Mouse (Mus musculus) forebrain, embryonic 14.5 days (tissue): ENCODE results near the gene Enah. TPM values are rescaled to one million over a fixed set of nuclear protein-coding genes. Genes with fewer than 3 reads are reported as not detected.
A peak's percentile ranks its signal among the peaks of the same experiment; 100 is the strongest.

Source experiments
- ATAC-seq: fragments of 200-750 bp; cut with Nextera tagmentation; 2 replicates; pipeline ENCODE4 v1.8.0; 2017; ENCODE audit warnings: mild to moderate bottlenecking, moderate library complexity
- DNase-seq: peaks from one replicate; pipeline ENCODE4 v3.0.0-alpha.2; 2015; ENCODE audit warnings: low spot score
- H3K27ac ChIP-seq: fragments of 300-500 bp; sonication (generic); 2 replicates; pipeline ENCODE4 v1.5.1; 2014; ENCODE audit warnings: low read depth, mild to moderate bottlenecking, control low read depth, low read length, moderate library complexity
- H3K27me3 ChIP-seq: fragments of 300-500 bp; sonication (generic); replicated peaks from 2 replicates; pipeline ENCODE4 v1.6.1; 2014; ENCODE audit warnings: low read length, control low read depth, mixed read lengths; ENCODE audit not compliant: control insufficient read depth, insufficient read depth
- H3K36me3 ChIP-seq: fragments of 300-500 bp; sonication (generic); 2 replicates; pipeline ENCODE4 v1.6.1; 2014; ENCODE audit warnings: low read length, control low read depth; ENCODE audit not compliant: control insufficient read depth, insufficient read depth
- H3K4me1 ChIP-seq: fragments of 300-500 bp; sonication (generic); 2 replicates; pipeline ENCODE4 v1.6.1; 2014; ENCODE audit warnings: antibody characterized with exemption, low read length, control low read depth; ENCODE audit not compliant: control insufficient read depth, insufficient read depth
- H3K4me2 ChIP-seq: fragments of 300-500 bp; sonication (generic); 2 replicates; pipeline ENCODE4 v1.6.1; 2014; ENCODE audit warnings: mild to moderate bottlenecking, control low read depth, low read length
- H3K4me3 ChIP-seq: fragments of 300-500 bp; sonication (generic); 2 replicates; pipeline ENCODE4 v1.5.1; 2014; ENCODE audit warnings: low read depth, low read length, control low read depth
- H3K9ac ChIP-seq: fragments of 300-500 bp; sonication (generic); 2 replicates; pipeline ENCODE4 v1.6.1; 2014; ENCODE audit warnings: mild to moderate bottlenecking, low read length, control low read depth, moderate library complexity
- H3K9me3 ChIP-seq: fragments of 300-500 bp; sonication (generic); replicated peaks from 2 replicates; pipeline ENCODE4 v1.6.1; 2016; ENCODE audit warnings: low read length, control low read depth, mixed read lengths; ENCODE audit not compliant: control insufficient read depth
- WGBS: fragments of 180-500 bp; shearing (Covaris S2); extraction: QIAGEN DNeasy Blood & Tissue Kit; methylation state at CpG from one replicate; pipeline ENCODE4 v1.1.7; 2014; 5-methylcytosine and 5-hydroxymethylcytosine counted together
- polyA plus RNA-seq: library from polyadenylated mRNA; unstranded; fragments of >200 nt; fragmentation: Nextera tagmentation; extraction: Ambion mirVana; gene quantifications from 2 replicates; pipeline ENCODE4 v1.2.1, GENCODE M21; 2014

Gene Enah
- polyA plus RNA-seq, 1 experiment from 2014 or later, result 19.9 TPM

DNA sequence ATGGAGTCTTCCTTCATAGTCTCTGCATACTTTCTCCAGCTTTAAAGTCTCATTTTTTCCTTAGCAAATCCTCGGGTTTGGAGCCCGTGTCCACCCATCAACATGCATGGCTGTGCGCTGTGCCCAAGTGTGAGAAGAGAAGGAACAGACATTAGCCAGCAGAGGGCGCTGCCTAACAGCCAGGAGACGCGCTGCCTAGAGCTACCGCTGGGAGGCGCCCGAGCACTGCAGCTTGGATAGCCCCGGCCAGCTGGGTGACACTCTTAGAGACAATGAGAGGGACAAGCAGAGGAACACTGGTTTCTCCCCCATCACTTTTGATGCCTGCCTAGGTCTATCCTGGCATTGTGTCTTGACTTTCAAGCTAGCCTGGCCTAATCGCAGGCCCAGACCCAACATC lies 131.0 kb downstream of the Enah start:
- Histone ChIP-seq H3K27ac (no peak overlapping the region), H3K27me3 (no peaks in the 10 kb centered on the region), H3K4me2 (no peak overlapping the region), H3K9ac (0 out of 2 replicates have a peak overlapping the region, but pooled peaks have one; percentile 21), H3K36me3 (no peaks in the 10 kb centered on the region), H3K9me3 (no peaks in the 10 kb centered on the region), H3K4me1 (peaks cover 3% of the 10 kb centered on the region; the same call in 1 of the 2 replicates), H3K4me3 (no peak overlapping the region)
- ATAC-seq (peak; percentile 83), DNase-seq (peak; percentile 83)
- WGBS, result 7% methylated on average over 11 of the region's 11 CpGs

DNA sequence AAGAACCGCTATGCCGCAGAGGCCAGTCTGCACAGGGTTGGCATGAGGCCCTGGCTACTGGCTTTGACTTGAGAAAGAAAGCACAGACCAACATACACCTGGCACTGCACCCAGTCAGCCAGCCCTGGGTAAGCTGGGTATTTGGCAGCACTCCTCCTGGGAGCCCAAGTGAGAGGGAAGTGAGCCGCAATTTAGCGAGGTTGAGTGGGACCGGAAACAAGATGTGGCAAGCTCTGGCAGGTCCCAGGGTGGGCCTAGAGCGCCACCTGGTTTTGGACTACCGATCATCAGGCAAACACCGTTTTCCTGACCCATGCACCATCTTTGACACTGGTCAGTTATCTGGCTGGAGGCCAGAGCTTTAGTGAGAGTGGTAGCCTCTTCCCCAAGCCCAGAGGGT lies 138.3 kb downstream of the Enah start:
- no peaks in the 10 kb centered on the region; the same call in 1 of the 2 replicates for H3K4me1 ChIP-seq
- no peaks in the 10 kb centered on the region for H3K36me3 ChIP-seq
- no peak overlapping the region for H3K9ac ChIP-seq
- ATAC-seq (peak; percentile 74; the same call in 1 of the 2 replicates), DNase-seq (peak; percentile 72)
- H3K9me3 ChIP-seq, result no peaks in the 10 kb centered on the region
- 14% methylated on average over 8 of the region's 8 CpGs for WGBS
- H3K27ac ChIP-seq, result no peak overlapping the region
- no peak overlapping the region for H3K4me2 ChIP-seq
- H3K27me3 ChIP-seq, result no peaks in the 10 kb centered on the region
- no peak overlapping the region for H3K4me3 ChIP-seq

DNA sequence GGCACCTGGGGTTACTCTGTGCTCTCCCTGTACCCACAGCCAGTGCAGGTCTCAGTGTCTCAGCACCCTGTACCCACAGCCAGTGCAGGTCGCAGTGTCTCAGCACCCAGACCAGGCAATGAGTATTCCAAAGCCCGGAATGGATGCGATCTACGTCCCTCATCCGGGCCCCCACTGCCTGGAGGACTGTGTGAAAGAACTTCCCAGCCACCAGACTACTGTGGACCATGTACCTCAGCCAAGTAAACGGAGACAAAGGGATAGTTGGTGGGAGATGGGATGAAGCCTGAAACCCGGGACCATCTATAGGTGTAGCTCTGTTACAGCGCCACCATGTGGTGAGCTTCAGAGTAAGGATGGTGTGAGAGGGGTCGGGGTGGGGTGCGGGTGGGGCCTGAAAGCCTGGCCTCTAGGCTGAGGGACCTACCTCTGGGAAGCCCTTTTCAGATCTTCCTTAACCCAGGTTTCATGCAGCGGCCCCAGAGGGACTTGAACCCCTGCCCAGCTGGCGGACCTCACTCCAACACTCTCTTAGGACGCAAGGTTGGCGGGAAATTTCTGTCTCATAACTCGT lies 139.0 kb downstream of the Enah start:
- ATAC-seq, result peak; percentile 52
- Histone ChIP-seq H3K36me3 (no peaks in the 10 kb centered on the region), H3K4me1 (no peaks in the 10 kb centered on the region; the same call in 1 of the 2 replicates), H3K9ac (no peak overlapping the region), H3K4me2 (no peak overlapping the region), H3K4me3 (no peak overlapping the region), H3K27ac (no peak overlapping the region), H3K27me3 (no peaks in the 10 kb centered on the region), H3K9me3 (no peaks in the 10 kb centered on the region)
- 50% methylated on average over 15 of the region's 15 CpGs for WGBS
- DNase-seq, result no peak

DNA sequence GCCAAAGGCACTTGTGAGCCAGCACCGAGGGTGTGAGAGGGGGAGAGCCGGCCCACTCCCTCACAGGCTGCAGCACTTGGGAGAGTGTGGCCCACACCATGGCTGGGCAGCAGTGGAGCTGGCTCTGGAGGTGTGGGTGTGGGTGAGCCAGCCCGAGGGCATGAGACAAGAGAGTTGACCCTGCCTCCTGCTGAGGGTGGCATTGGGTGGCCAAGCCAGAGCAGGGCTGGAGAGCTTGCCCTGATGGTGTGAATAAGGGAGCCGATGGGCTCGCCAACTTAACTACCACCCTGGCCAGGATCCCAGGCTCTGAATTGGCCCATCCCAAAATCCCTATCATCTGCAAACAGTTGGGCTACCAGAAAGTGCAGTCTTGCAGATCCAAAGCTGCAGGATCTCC lies 141.4 kb downstream of the Enah start:
- H3K4me2 ChIP-seq, result no peak overlapping the region
- no peaks in the 10 kb centered on the region for H3K27me3 ChIP-seq
- H3K27ac ChIP-seq, result no peak overlapping the region
- 74% methylated on average over 5 of the region's 5 CpGs for WGBS
- ATAC-seq (no peak), DNase-seq (no peak)
- H3K9me3 ChIP-seq, result no peaks in the 10 kb centered on the region
- no peak overlapping the region for H3K9ac ChIP-seq
- no peaks in the 10 kb centered on the region for H3K36me3 ChIP-seq
- H3K4me3 ChIP-seq, result no peak overlapping the region
- no peaks in the 10 kb centered on the region; the same call in 1 of the 2 replicates for H3K4me1 ChIP-seq

DNA sequence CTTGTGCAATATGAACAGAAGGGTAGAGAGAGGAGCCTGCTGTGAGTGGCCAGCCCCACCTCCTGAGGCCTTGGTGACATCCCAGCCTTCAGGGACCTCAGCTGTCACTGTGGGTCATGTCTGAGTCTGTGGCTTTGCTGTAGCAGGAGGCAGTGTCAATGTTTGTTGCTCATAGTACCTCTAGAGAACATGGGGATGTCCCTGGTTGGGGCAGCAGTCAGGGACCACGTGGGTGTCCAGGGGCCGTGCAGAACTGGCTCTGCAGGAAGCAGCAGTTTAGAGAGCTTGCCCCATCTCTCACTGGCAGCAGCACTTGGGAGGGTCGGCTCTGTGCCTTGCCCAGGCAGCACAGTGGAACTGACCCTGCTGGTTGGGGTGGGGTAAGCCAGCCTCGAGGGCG lies 142.7 kb downstream of the Enah start:
- DNase-seq (no peak), ATAC-seq (no peak)
- Histone ChIP-seq H3K9ac (no peak overlapping the region), H3K4me3 (no peak overlapping the region), H3K9me3 (no peaks in the 10 kb centered on the region), H3K36me3 (no peaks in the 10 kb centered on the region), H3K4me2 (no peak overlapping the region), H3K4me1 (no peaks in the 10 kb centered on the region; the same call in 1 of the 2 replicates), H3K27me3 (no peaks in the 10 kb centered on the region), H3K27ac (no peak overlapping the region)
- WGBS, result 69% methylated on average over 5 of the region's 5 CpGs

DNA sequence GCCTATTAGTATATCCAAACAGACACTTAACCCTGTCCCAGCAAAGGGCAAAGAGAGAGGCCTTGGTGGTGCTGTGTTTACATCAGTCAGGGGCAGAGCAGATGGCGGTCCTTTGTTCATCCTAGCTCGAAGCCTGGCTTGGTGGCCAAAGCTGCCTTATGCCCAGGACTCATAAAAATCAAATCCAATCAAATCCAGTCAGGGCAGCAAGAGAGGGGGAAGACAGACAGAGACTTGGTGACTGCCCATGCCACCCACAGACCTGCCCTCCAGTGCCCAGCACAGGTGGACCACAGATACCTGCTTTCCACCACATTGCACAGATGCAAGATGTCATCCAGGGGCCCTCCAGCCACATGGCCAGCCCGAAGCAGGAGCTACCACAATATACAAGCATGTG lies 143.1 kb downstream of the Enah start:
- no peak overlapping the region for H3K9ac ChIP-seq
- H3K36me3 ChIP-seq, result no peaks in the 10 kb centered on the region
- H3K9me3 ChIP-seq, result no peaks in the 10 kb centered on the region
- H3K27ac ChIP-seq, result no peak overlapping the region
- no peak for DNase-seq
- no peak overlapping the region for H3K4me2 ChIP-seq
- H3K4me1 ChIP-seq, result no peaks in the 10 kb centered on the region; the same call in 1 of the 2 replicates
- no peak for ATAC-seq
- no peak overlapping the region for H3K4me3 ChIP-seq
- H3K27me3 ChIP-seq, result no peaks in the 10 kb centered on the region
- 78% methylated on average over 3 of the region's 3 CpGs for WGBS

DNA sequence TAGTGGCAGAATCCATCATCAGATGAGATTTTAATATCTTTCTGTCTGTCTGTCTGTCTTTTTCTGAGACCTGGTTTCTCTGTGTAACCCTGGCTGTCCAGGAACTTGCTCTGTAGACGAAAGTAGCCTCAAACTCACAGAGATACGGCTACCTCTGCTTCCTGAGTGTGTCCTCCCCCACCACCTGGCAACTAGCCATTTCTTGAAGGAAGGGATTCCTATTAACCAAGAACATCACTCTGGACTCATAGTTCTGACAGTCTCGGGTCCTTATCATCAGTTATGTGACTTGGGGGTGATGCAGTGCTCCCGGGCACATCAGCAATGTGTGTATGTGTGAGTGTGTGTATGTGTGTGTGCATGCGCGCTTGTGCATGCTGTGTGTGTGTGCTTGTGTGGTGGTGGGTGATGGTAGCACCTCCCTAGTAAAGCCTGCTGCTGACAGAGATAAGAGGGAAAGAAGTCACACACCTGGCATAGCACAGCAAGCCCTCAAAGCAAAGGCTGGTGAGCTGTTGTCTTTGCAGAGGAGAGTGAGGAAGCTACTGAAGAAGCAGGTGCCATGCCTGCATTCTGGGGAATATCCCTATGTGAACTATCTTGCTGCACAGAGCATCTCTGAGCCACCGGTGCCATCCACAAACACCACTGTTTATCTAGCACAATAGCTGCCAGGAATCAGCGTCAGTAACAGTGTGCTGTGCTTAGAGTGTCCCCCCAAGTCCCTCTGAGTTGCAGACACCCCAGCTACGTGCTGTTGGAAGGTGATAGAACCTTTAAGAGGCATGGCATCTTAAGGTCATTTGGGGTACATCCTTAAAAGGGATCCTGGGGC lies 146.5 kb downstream of the Enah start:
- Histone ChIP-seq H3K36me3 (no peaks in the 10 kb centered on the region), H3K27me3 (no peaks in the 10 kb centered on the region), H3K27ac (no peak overlapping the region), H3K4me1 (no peaks in the 10 kb centered on the region), H3K9ac (no peak overlapping the region), H3K9me3 (no peaks in the 10 kb centered on the region), H3K4me2 (no peak overlapping the region), H3K4me3 (no peak overlapping the region)
- DNase-seq, result no peak
- WGBS, result 86% methylated on average over 9 of the region's 9 CpGs
- ATAC-seq, result no peak

DNA sequence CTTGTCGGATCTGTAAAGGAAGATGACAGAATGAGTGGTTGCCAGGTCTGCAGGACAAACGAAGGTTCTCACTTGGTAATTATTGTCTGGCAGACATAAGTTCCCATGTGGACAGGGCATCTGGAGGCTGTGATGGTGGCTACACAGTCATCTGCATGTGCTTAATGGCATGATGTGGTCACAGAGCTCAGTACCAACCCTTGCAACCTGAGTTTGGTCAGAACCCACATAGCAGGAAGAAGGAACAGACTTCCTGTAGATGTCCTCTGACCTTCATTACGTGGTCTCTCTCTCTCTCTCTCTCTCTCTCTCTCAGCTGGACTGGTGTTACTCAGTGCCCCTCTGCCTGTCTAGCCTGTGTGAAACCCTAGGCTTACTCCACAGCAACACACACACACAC lies 147.2 kb downstream of the Enah start:
- DNase-seq (no peak), ATAC-seq (no peak)
- H3K4me2 ChIP-seq, result no peak overlapping the region
- H3K4me3 ChIP-seq, result no peak overlapping the region
- no peaks in the 10 kb centered on the region for H3K27me3 ChIP-seq
- no peak overlapping the region for H3K9ac ChIP-seq
- no peaks in the 10 kb centered on the region for H3K4me1 ChIP-seq
- no peaks in the 10 kb centered on the region for H3K9me3 ChIP-seq
- no peak overlapping the region for H3K27ac ChIP-seq
- no peaks in the 10 kb centered on the region for H3K36me3 ChIP-seq
- 76% methylated on average over 3 of the region's 3 CpGs for WGBS
